Mouse (Mus musculus) forebrain, embryonic 10.5 days (tissue): ENCODE results near the gene Wasf2. TPM values are rescaled to one million over a fixed set of nuclear protein-coding genes. Genes with fewer than 3 reads are reported as not detected.
"Not testable (repeated sequence)": the region's sequence is repeated elsewhere in the genome, so short reads cannot be mapped to it uniquely, and the experiment has no call there.

ENCODE experiments used
- DNase-seq: peaks from one replicate; pipeline ENCODE4 v3.0.0-alpha.2; 2017; ENCODE audit warnings: low spot score; ENCODE audit errors: extremely low spot score
- H3K27ac ChIP-seq: fragments of 300-500 bp; sonication (generic); 2 replicates; pipeline ENCODE4 v1.5.1; 2016; ENCODE audit warnings: mild to moderate bottlenecking
- H3K27me3 ChIP-seq: fragments of 300-500 bp; sonication (generic); 2 replicates; pipeline ENCODE4 v1.6.1; 2016; ENCODE audit warnings: mild to moderate bottlenecking; ENCODE audit not compliant: poor library complexity, severe bottlenecking
- H3K36me3 ChIP-seq: fragments of 300-500 bp; sonication (generic); replicated peaks from 2 replicates; pipeline ENCODE4 v1.6.1; 2016; ENCODE audit warnings: mild to moderate bottlenecking, moderate library complexity
- H3K4me1 ChIP-seq: fragments of 300-500 bp; sonication (generic); 2 replicates; pipeline ENCODE4 v1.6.1; 2016
- H3K4me3 ChIP-seq: fragments of 300-500 bp; sonication (generic); 2 replicates; pipeline ENCODE4 v1.5.1; 2016; ENCODE audit warnings: mild to moderate bottlenecking, moderate library complexity
- H3K9me3 ChIP-seq: fragments of 300-500 bp; sonication (generic); 2 replicates; pipeline ENCODE4 v1.6.1; 2016; ENCODE audit warnings: mild to moderate bottlenecking, moderate library complexity
- WGBS: fragments of 180-500 bp; shearing (Covaris S2); methylation state at CpG from one replicate; pipeline ENCODE4 v1.1.7; 2016; 5-methylcytosine and 5-hydroxymethylcytosine counted together
- polyA plus RNA-seq: library from polyadenylated mRNA; unstranded; fragments of >200 nt; fragmentation: Nextera tagmentation; extraction: Ambion mirVana; gene quantifications from 2 replicates; pipeline ENCODE4 v1.2.1, GENCODE M21; 2016

Gene Wasf2
- polyA plus RNA-seq, 1 experiment from 2014 or later = 47.4 TPM

DNA sequence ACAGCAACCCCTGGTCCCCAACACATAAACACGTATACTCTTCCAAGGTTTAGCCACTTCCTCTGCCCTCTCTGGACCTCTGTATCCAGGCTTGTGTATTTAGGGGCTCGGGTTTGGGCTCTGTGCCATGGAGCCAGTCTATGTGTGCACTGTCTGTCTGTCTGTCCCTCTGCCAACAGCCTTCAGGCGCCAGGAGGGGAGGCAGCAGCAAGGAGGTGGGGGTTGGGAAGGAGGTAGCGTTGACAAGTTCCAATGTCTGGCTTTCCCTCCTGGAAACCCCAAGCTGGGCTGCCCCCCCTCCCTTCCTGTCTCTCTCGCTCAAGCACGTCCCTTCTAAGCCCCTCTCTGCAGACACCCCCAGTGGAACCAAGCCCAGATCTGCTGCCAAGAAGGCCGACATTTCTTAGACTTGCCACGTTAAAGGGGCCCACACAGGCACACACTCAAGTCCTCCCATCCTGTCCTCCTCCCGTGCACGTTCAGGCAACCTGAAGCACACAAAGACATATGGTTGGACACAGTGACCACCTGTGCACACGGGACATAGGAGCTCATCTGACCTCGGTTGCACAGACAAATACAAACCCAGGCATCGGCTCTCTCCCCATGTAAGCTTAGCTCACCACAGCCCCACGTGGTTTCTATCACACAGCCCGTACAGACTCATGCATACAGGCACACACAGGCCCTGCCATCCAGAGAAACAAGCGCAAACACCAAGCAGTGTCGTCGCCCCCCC, 39.4 kb upstream of the Wasf2 start:
- Histone ChIP-seq H3K27ac (peak overlapping the region; percentile 77), H3K4me3 (no peak overlapping the region), H3K36me3 (no peaks in the 10 kb centered on the region), H3K27me3 (peaks cover 84% of the 10 kb centered on the region), H3K9me3 (no peaks in the 10 kb centered on the region), H3K4me1 (peaks cover 79% of the 10 kb centered on the region)
- WGBS = 48% methylated on average over 18 of the region's 18 CpGs
- no peak for DNase-seq

DNA sequence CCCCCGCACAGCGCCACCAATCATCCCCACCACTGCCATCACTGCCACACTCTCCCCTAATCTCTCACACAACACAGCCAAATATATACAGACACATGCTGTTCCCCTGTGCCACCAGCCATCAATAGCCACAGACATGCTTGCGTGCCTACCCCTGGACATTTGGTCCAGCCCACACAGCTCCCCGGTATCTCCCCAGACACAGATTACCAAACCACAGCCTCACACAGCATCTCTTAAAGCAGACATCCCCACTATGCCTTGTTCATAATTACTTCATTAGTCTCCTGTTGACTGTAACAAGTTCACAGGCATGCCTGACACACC, 38.9 kb upstream of the Wasf2 start:
- peaks cover 73% of the 10 kb centered on the region for H3K4me1 ChIP-seq
- peaks cover 79% of the 10 kb centered on the region for H3K27me3 ChIP-seq

DNA sequence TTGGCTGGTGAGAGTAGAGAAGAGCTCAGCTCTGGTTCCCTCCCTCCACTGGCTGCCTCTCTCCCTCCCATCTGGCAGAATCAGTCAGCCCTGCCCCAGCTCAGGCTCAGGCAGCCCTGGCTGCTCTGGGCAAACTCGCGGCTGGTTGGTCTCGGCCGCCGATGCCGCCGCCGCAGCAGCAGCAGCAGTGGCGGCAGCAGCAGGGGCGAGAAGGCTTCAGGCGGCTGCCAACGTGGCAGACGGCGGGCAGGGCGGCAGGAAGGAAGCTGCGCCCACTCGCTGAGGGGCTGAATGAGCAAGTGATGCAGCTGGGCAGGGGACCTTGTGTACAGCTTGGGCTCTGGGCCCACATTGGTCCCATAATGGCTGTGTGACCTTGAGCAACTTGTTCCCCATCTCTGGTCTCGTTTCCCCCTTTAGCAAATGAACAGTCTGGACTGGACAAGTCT, 37.8 kb upstream of the Wasf2 start:
- DNase-seq = no peak
- Histone ChIP-seq H3K4me3 (peak overlapping the region; percentile 34), H3K9me3 (no peaks in the 10 kb centered on the region), H3K27ac (peak overlapping the region; percentile 81), H3K36me3 (no peaks in the 10 kb centered on the region), H3K27me3 (peaks cover 68% of the 10 kb centered on the region), H3K4me1 (peaks cover 67% of the 10 kb centered on the region)
- WGBS = 6% methylated on average over 18 of the region's 18 CpGs

More for the DNA sequence above, 38.9 kb upstream of the Wasf2 start:
- no peak overlapping the region for H3K4me3 ChIP-seq
- WGBS = 85% methylated on average over 4 of the region's 4 CpGs
- H3K9me3 ChIP-seq = no peaks in the 10 kb centered on the region
- peak overlapping the region; percentile 77; the same call in 1 of the 2 replicates for H3K27ac ChIP-seq
- no peaks in the 10 kb centered on the region for H3K36me3 ChIP-seq
- no peak for DNase-seq

DNA sequence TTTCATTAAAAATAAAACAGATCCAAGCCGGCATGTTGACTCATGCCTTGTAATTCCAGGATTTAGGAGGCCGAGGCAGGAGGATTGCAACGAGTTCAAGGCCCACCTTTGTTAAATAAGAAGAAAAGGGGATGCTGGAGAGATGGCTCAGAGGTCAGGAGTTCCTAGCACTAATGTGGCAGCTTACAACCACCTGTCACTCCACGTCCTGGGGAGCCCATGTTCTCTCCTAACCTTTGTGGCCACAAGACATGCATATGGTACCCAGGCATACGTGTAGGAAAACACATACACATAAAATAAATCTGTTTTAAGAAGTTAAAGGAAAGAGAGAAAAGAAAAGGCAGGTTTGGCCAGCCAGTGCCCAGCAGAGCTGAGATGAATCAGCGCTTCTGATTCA, 37.2 kb upstream of the Wasf2 start:
- Histone ChIP-seq H3K27ac (peak overlapping the region; percentile 68), H3K9me3 (no peaks in the 10 kb centered on the region), H3K27me3 (peaks cover 62% of the 10 kb centered on the region), H3K4me3 (no peak overlapping the region), H3K36me3 (no peaks in the 10 kb centered on the region), H3K4me1 (peaks cover 61% of the 10 kb centered on the region)
- no peak for DNase-seq
- WGBS = 57% methylated on average over 6 of the region's 6 CpGs

DNA sequence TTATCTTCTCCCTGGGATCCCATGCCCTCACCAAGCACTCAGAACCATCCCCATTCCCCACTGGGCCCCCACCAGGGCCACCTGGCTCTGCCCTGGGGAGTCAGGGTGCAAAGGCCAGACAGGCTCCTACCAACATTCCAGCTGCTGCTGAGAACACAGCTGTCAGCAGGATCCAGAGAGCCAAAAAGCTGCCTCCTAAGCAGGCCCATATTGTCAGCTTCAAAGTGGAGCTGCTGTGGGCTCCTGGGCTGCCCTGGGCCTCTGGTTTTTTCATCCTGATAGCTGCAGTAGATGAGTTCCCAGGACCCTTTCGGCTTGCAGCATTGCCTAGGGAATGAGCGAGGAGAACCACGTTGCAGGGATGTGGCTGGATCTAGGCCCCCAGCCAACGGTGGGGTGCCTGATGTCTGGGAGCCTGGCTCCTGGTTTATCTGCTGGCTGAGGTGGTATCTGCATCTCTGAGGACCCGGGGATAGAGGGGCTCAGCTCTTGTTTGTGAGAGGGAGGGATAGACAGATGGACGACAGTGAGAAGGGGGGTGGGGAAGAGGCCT, 36.7 kb upstream of the Wasf2 start:
- Histone ChIP-seq H3K36me3 (no peaks in the 10 kb centered on the region), H3K9me3 (no peaks in the 10 kb centered on the region), H3K27me3 (peaks cover 62% of the 10 kb centered on the region), H3K27ac (peak overlapping the region; percentile 68), H3K4me3 (no peak overlapping the region), H3K4me1 (peaks cover 60% of the 10 kb centered on the region)
- WGBS = 25% methylated on average over 6 of the region's 6 CpGs
- DNase-seq = no peak

DNA sequence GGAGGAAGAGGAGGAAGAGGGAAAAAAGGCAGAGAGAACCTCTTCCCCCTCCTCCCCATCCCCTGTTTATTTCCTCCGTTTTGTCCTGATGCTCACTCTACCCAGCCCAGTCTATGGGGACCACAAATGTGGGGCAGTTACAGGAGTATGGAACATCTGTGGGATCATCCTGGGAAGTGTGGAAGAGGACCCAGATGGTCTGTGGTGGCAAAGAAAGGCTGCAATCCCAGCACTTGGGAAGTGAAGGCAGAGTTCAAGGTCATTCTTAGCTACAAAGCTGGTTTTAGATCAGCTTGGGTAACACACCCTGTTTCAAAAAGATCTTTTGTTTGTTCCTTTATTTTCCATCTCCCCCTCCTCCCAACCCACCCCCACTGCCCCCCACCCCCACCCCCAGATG, 36.0 kb upstream of the Wasf2 start:
- 33% methylated on average over 1 of the region's 1 CpGs for WGBS
- no peak for DNase-seq
- H3K27me3 ChIP-seq = peaks cover 62% of the 10 kb centered on the region
- peaks cover 60% of the 10 kb centered on the region for H3K4me1 ChIP-seq
- H3K27ac ChIP-seq = peak overlapping the region; percentile 68; the same call in 1 of the 2 replicates
- H3K9me3 ChIP-seq = no peaks in the 10 kb centered on the region
- no peak overlapping the region for H3K4me3 ChIP-seq
- no peaks in the 10 kb centered on the region for H3K36me3 ChIP-seq

DNA sequence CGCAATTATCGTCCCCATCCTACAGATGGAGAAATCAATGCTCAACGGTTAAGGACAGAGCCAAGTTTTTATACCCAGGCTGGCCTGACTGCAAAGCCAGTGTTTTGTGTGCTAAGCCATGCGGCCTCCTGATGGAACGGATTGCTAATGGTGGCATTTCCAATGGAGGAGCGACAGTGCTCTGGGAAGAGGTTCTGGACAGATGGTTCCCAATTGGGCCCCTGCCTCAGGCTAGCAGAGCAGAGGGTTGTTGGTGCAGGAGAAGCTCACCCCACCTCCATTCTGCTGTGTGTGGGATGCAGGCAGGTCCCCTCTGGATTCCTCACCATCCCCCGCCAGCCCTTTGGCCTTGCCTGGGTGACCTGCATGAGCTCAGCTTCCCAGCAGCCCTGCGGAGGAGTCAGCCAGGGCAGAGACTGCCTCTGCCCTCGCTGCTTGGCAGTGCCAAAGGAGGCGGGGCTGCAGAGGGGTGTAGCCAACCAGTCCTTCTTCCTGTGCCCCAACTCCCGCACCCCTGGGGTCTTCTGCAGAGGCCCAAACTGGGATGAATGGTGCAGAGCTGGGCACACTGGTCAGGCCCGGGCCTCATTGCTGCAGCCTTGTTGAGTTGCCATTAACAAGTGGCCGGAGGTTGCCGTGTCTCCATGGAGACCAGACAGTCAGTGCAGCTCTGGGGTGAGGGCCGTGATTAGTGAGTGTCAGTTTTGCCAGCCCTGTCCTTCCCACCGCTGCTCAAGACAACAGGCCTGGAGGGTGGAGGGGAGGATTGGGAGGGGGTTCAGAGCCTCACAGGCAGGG, 35.2 kb upstream of the Wasf2 start:
- peaks cover 53% of the 10 kb centered on the region for H3K4me1 ChIP-seq

DNA sequence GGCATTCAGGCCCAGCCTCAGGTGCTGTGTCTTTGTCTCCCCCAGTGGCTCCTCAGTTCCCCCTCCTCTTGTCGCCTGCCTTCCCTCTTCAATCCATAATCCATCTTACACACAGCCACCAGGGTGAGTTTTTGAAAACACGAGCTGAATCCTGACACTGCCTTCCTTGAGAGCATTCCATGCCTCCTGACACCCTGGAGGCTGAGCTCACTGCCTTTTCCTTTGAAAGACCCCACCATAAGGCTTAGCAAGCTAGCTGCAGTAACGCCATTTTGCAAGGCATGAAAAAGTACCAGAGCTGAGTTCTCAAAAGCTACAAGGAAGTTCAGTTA, 34.6 kb upstream of the Wasf2 start:
- Histone ChIP-seq H3K27ac (peak overlapping the region; percentile 86), H3K27me3 (peaks cover 50% of the 10 kb centered on the region), H3K4me1 (peaks cover 47% of the 10 kb centered on the region), H3K4me3 (peak overlapping the region; percentile 41)
- not testable (repeated sequence) for H3K36me3 ChIP-seq, DNase-seq, H3K9me3 ChIP-seq
- WGBS = 13% methylated on average over 3 of the region's 3 CpGs

More for the DNA sequence above, 35.2 kb upstream of the Wasf2 start:
- DNase-seq = peak; percentile 78
- 27% methylated on average over 16 of the region's 16 CpGs for WGBS
- Histone ChIP-seq H3K36me3 (no peaks in the 10 kb centered on the region), H3K9me3 (no peaks in the 10 kb centered on the region), H3K4me3 (peak overlapping the region; percentile 41), H3K27me3 (peaks cover 55% of the 10 kb centered on the region), H3K27ac (peak overlapping the region; percentile 86)

DNA sequence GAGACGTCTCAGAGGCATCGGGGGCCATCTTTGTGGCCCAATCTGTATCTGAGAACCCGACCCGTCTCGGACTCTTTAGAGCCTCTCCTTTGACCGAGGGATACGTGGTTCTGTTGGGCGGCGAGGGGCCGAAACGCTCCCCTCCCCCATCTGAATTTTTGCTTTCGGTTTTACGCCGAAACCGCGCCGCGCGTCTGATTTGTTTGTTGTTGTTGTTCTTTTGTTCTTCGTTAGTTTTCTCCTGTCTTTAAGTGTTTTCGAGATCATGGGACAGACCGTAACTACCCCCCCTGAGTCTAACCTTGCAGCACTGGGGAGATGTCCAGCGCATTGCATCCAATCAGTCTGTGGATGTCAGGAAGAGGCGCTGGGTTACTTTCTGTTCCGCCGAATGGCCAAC, 33.6 kb upstream of the Wasf2 start:
- DNase-seq, H3K9me3 ChIP-seq, H3K36me3 ChIP-seq, H3K27ac ChIP-seq: not testable (repeated sequence)
- H3K4me3 ChIP-seq = peak overlapping the region; percentile 43
- peaks cover 38% of the 10 kb centered on the region for H3K4me1 ChIP-seq
- peaks cover 40% of the 10 kb centered on the region for H3K27me3 ChIP-seq
- 0% methylated on average over 15 of the region's 26 CpGs for WGBS

DNA sequence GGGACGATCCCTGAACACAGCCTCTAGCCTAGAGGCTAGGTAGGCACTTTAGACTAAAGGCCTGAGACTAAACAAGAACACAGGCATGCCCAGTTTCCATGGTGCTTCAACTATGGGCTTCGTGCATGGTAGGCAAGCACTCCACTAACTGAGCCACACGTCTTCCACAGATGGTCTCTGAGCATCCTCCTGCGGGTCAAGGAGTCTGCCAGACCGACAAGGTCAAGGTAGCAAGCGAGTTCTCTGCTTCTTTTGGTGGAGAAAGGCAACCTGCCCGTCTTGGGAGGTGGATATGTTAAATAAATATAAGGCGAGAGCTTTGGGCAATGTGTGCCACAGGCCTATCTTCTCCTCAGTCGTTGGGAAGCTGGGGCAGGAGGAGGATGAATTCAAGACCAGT, 28.6 kb upstream of the Wasf2 start:
- H3K36me3 ChIP-seq = no peaks in the 10 kb centered on the region
- no peak overlapping the region for H3K27ac ChIP-seq
- 83% methylated on average over 9 of the region's 9 CpGs for WGBS

DNA sequence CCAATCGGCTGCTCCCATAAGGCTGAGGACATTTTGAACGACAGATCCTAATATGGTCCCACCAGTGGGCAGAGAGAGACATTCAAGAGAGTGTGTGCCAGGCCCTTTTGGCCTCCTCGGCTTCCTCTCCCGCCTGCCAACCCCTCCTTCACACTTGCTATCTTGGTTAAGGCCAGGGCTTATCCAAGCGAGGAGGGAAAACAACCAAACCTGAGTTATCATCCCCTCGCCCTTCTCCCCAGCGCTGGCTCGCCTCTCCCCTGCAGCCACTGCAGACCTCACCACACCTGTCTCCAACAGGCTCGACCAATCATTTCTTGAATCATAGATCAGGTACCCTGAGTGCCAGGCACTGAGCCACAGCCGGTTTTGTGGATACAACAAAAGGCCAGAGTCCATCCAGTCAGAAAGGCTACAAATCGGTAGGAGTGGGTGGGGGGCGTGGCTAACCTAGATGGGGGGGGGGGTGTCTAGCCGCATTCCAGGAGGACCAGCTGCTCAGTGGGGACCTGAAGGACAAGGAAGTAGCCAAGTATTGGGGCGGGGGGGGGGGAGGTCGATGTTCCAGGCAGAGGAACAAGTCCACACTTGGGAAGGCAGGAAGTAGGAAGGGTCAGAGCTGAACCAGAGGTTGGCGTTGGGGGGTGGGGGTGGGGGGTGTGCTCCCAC, 26.6 kb upstream of the Wasf2 start:
- no peak overlapping the region; the same call in none of the 2 replicates for H3K4me3 ChIP-seq
- DNase-seq = no peak
- H3K27me3 ChIP-seq = peaks cover 12% of the 10 kb centered on the region
- WGBS = 24% methylated on average over 15 of the region's 16 CpGs
- H3K36me3 ChIP-seq = no peaks in the 10 kb centered on the region
- H3K27ac ChIP-seq = peak overlapping the region; percentile 67
- no peaks in the 10 kb centered on the region for H3K9me3 ChIP-seq
- H3K4me1 ChIP-seq = peaks cover 25% of the 10 kb centered on the region

More for the DNA sequence above, 28.6 kb upstream of the Wasf2 start:
- Histone ChIP-seq H3K4me1 (peaks cover 12% of the 10 kb centered on the region), H3K9me3 (no peaks in the 10 kb centered on the region), H3K4me3 (no peak overlapping the region), H3K27me3 (peaks cover 12% of the 10 kb centered on the region)
- no peak for DNase-seq

DNA sequence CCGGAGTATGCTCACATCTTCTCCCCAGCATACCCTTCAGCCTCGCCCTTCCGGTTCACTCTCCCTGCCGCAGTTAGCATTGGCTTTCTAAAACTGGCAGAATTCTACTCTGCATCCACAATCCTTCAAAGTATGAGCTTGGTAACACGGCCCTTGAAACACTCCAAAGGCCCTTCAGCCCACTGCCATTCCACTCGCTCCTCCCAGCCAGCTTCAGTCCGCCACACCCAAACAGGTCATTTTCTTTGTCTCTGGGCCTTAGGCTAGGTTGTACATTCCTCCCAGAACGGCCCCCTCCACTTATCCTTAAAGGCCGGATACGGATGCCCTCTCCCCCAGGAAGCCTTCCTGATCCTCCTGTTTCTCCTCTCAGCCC, 26.1 kb upstream of the Wasf2 start:
- Histone ChIP-seq H3K4me3 (no peak overlapping the region; the same call in 1 of the 2 replicates), H3K27me3 (peaks cover 12% of the 10 kb centered on the region), H3K4me1 (peaks cover 30% of the 10 kb centered on the region), H3K36me3 (no peaks in the 10 kb centered on the region), H3K9me3 (no peaks in the 10 kb centered on the region), H3K27ac (peak overlapping the region; percentile 67)
- DNase-seq = no peak
- 23% methylated on average over 10 of the region's 10 CpGs for WGBS
